Comparison of ENCODE assay signal across 9 mouse cellular contexts in genomic region chr7:99469680-99470405, GRCm38 (mm10). TPM values are rescaled to one million over a fixed set of nuclear protein-coding genes. Genes with fewer than 3 reads are reported as not detected.
DNase-seq lines count a peak whose midpoint lies in the region; ATAC-seq lines count a peak whose summit lies in the region.
"Had no signal": no experiment of that assay in that cellular context is flagged by ENCODE, and none has a peak within 500 bp of the region (broad histone marks: within the 10 kb centered on the region; RNA-seq: fewer than 3 reads in every experiment).

No protein-coding gene starts in this region.

- peak overlapping the region; percentile 72; the same call in 1 of the 2 replicates for H3K4me2 ChIP-seq in hindbrain, embryonic 13.5 days

- H3K36me3 ChIP-seq in hindbrain, embryonic 13.5 days: peaks cover 34% of the 10 kb centered on the region

- H3K4me1 ChIP-seq in hindbrain, embryonic 13.5 days (replicated peaks): peaks cover 67% of the 10 kb centered on the region

- no peaks in the 10 kb centered on the region for H3K27me3 ChIP-seq in hindbrain, embryonic 13.5 days

- peak overlapping the region; percentile 94 for H3K27ac ChIP-seq in hindbrain, embryonic 13.5 days

- DNase-seq in adrenal gland, postnatal 14 days: peak; percentile 51
- no peak for DNase-seq in adrenal gland, postnatal 25 days
- peak; percentile 60 for DNase-seq in layer of hippocampus, adult 9-11 months
- DNase-seq in layer of hippocampus, postnatal 14 days (ENCODE audit: low spot score in 2 of 2): no peak
- peak; percentile 84 for DNase-seq in lung, postnatal 10 days
- no peak for DNase-seq in thymus, postnatal 4 days
- DNase-seq in left cerebral cortex, adult 8-10 months (ENCODE audit: low spot score in 2 of 2): no peak
- DNase-seq: embryo, embryonic 11 days had no signal

- WGBS in hindbrain, embryonic 13.5 days: 85% methylated on average over 17 of the region's 17 CpGs

- ATAC-seq in hindbrain, embryonic 13.5 days (ENCODE audit: low FRiP score): no peak

- H3K9me3 ChIP-seq in hindbrain, embryonic 13.5 days: no peaks in the 10 kb centered on the region

- H3K4me3 ChIP-seq in hindbrain, embryonic 13.5 days: no peak overlapping the region; the same call in 1 of the 2 replicates

- H3K9ac ChIP-seq in hindbrain, embryonic 13.5 days: peak overlapping the region; percentile 83

RNA-seq across cellular contexts. Expression of gene Klhl35, which starts 4.0 kb away (rescaled TPM):
- 1.3 TPM in 2 replicates for total RNA-seq in adrenal gland, postnatal 14 days (2021)
- total RNA-seq in adrenal gland, postnatal 25 days (2021): 0.43 and 1.5 TPM in 2 replicates
- 1 to 10 TPM; 4.4 to 4.9 TPM for total RNA-seq in layer of hippocampus, postnatal 14 days (2021)
- polyA plus RNA-seq in hindbrain, embryonic 13.5 days (2015; fragmentation: Nextera tagmentation; extraction: Ambion mirVana): 7.4 and 12.2 TPM in 2 replicates
- total RNA-seq in left cerebral cortex, adult 8-10 months (2022): 1 to 10 TPM; 1.5 to 4.9 (median 3.7) TPM

RNA-seq across cellular contexts. Expression of gene Rps3, which starts 13.7 kb away (rescaled TPM):
- total RNA-seq in adrenal gland, postnatal 14 days (2021): 563 and 690 TPM in 2 replicates
- 552 and 603 TPM in 2 replicates for total RNA-seq in adrenal gland, postnatal 25 days (2021)
- total RNA-seq in layer of hippocampus, postnatal 14 days (2021): 100 to 1,000 TPM; 245 to 264 TPM
- polyA plus RNA-seq in hindbrain, embryonic 13.5 days (2015; fragmentation: Nextera tagmentation; extraction: Ambion mirVana): 523 and 532 TPM in 2 replicates
- 100 to 1,000 TPM; 240 to 334 (median 272) TPM for total RNA-seq in left cerebral cortex, adult 8-10 months (2022)

Comparison
In these comparisons a context has a peak if more than half of its experiments do, and no peak if none do; other contexts are left out.
1. DNase-seq: peak in adrenal gland, postnatal 14 days (single experiment), layer of hippocampus, adult 9-11 months (single experiment) and lung, postnatal 10 days (single experiment); none in adrenal gland, postnatal 25 days (single experiment), layer of hippocampus, postnatal 14 days (0 of 2), thymus, postnatal 4 days (single experiment) and left cerebral cortex, adult 8-10 months (0 of 2).